Comparison of ENCODE assay signal across 9 mouse cellular contexts in the genomic region with DNA sequence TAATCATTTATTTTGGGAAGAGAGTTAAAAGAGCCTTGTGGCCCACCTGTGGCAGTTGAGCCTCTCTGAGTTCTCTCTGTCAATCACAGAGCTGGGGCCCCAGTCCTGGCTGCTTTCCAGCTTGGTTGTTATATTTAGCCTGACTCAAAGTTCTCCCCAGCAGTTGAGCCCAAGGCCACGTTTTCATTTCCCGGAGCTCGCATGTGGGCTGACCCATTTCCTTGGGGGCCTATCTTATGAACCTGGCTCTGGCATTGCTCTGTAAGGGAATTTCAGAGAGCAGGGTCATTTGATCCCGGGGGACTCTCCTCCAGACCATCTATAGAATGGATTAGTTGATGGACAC. TPM values are rescaled to one million over a fixed set of nuclear protein-coding genes. Genes with fewer than 3 reads are reported as not detected.
DNase-seq lines count a peak whose midpoint lies in the region; ATAC-seq lines count a peak whose summit lies in the region.
"Had no signal": no experiment of that assay in that cellular context is flagged by ENCODE, and none has a peak within 500 bp of the region (broad histone marks: within the 10 kb centered on the region; RNA-seq: fewer than 3 reads in every experiment).

No protein-coding gene starts in this region.

- peak; percentile 76 for ATAC-seq in heart, embryonic 15.5 days (replicated peaks; ENCODE audit: insufficient number of reproducible peaks, insufficient read depth, low FRiP score, low read depth)
- ATAC-seq in limb, embryonic 15.5 days (ENCODE audit: insufficient number of reproducible peaks, low FRiP score, low TSS enrichment, low read depth): 0 out of 2 replicates have a peak, but pooled peaks have one; percentile 35
- ATAC-seq: forebrain, embryonic 14.5 days had no signal

- H3K4me1 ChIP-seq in heart, embryonic 15.5 days (replicated peaks): peaks cover 58% of the 10 kb centered on the region
- 0 out of 2 replicates have a peak, but pooled peaks cover 4% of the 10 kb centered on the region for H3K4me1 ChIP-seq in limb, embryonic 15.5 days

- 16% methylated on average over 4 of the region's 4 CpGs for WGBS in heart, embryonic 15.5 days
- 28% methylated on average over 4 of the region's 4 CpGs for whole genome bisulfite sequencing in limb, embryonic 15.5 days

- no peaks in the 10 kb centered on the region for H3K27me3 ChIP-seq in heart, embryonic 15.5 days
- H3K27me3 ChIP-seq in limb, embryonic 15.5 days: no peaks in the 10 kb centered on the region

- intact Hi-C loops in heart, postnatal 25 days (cut with DNase I): no loop called here

- H3K9me3 ChIP-seq in heart, embryonic 15.5 days (replicated peaks): no peaks in the 10 kb centered on the region
- H3K9me3 ChIP-seq in limb, embryonic 15.5 days: no peaks in the 10 kb centered on the region

- DNase-seq in heart, adult 11 months: peak; percentile 92
- DNase-seq in heart, postnatal 25 days (ENCODE audit: low spot score): no peak
- DNase-seq in adrenal gland, postnatal 36 days: peak; percentile 65 to 82
- no peak for DNase-seq in spleen, postnatal 36 days (ENCODE audit: low spot score in 2 of 2)
- no peak for DNase-seq in thymus, postnatal 25 days
- no peak for DNase-seq in urinary bladder, postnatal 14 days (ENCODE audit: low spot score)

- H3K27ac ChIP-seq in heart, embryonic 15.5 days: peak overlapping the region; percentile 86
- H3K27ac ChIP-seq in limb, embryonic 15.5 days: no peak overlapping the region

- H3K9ac ChIP-seq in heart, embryonic 15.5 days: peak overlapping the region; percentile 49; the same call in 1 of the 2 replicates
- no peak overlapping the region for H3K9ac ChIP-seq in limb, embryonic 15.5 days

- H3K4me3 ChIP-seq in heart, embryonic 15.5 days: peak overlapping the region; percentile 38
- no peak overlapping the region for H3K4me3 ChIP-seq in limb, embryonic 15.5 days

- H3K4me2 ChIP-seq in heart, embryonic 15.5 days: peak overlapping the region; percentile 56
- no peak overlapping the region for H3K4me2 ChIP-seq in limb, embryonic 15.5 days

- H3K36me3 ChIP-seq in heart, embryonic 15.5 days: no peaks in the 10 kb centered on the region
- no peaks in the 10 kb centered on the region for H3K36me3 ChIP-seq in limb, embryonic 15.5 days

RNA-seq across cellular contexts. Expression of gene Dapp1, which starts 19.4 kb away (rescaled TPM):
- total RNA-seq in heart, postnatal 25 days (2021): 1 to 10 TPM; 4.1 to 5.3 TPM
- 1 to 10 TPM; 3.5 to 6.9 TPM for total RNA-seq in adrenal gland, postnatal 36 days (2021)
- 18.4 TPM in 2 replicates for polyA plus RNA-seq in heart, embryonic 15.5 days (2015; fragmentation: Nextera tagmentation; extraction: Ambion mirVana)
- polyA plus RNA-seq in limb, embryonic 15.5 days (2015; fragmentation: Nextera tagmentation; extraction: Ambion mirVana): 10.3 and 10.7 TPM in 2 replicates

Comparison
In these comparisons a context has a peak if more than half of its experiments do, and no peak if none do; other contexts are left out.
1. DNase-seq: peak in heart, adult 11 months (single experiment) and adrenal gland, postnatal 36 days (2 of 2); none in heart, postnatal 25 days (single experiment), spleen, postnatal 36 days (0 of 2), thymus, postnatal 25 days (single experiment) and urinary bladder, postnatal 14 days (single experiment).